Mouse (Mus musculus): ENCODE measurements around the gene Zbtb43. TPM values are rescaled to one million over a fixed set of nuclear protein-coding genes. Genes with fewer than 3 reads are reported as not detected.
A peak's percentile ranks its signal among the peaks of the same experiment; 100 is the strongest.

Zbtb43 gene
- polyA plus RNA-seq (2014; fragmentation: Nextera tagmentation; extraction: Ambion mirVana), result 16.4 and 17.2 TPM in 2 replicates

- peaks cover 10% of the 10 kb centered on the region; the same call in 1 of the 2 replicates for H3K36me3 ChIP-seq (ENCODE audit: insufficient read depth)
- 3% methylated on average over 35 of the region's 36 CpGs for WGBS
- H3K4me3 ChIP-seq (ENCODE audit: low read depth, low read length), result peak within 1 kb of the TSS; percentile 95
- H3K4me2 ChIP-seq, result peak within 1 kb of the TSS; percentile 66
- peak; percentile 99 for DNase-seq
- peaks cover 7% of the 10 kb centered on the region for H3K4me1 ChIP-seq (ENCODE audit: insufficient read depth)
- peak; percentile 96 for ATAC-seq (ENCODE audit: insufficient read depth)
- TF ChIP-seq CTCF (IDR thresholded peaks at IDR 0.05; ENCODE audit: low read depth), result no peak
- no peaks in the 10 kb centered on the region for H3K27me3 ChIP-seq (ENCODE audit: insufficient read depth, low read length)
- H3K9ac ChIP-seq, result peak within 1 kb of the TSS; percentile 91
- no peaks in the 10 kb centered on the region for H3K9me3 ChIP-seq (ENCODE audit: low read depth, low read length)
- peak within 1 kb of the TSS; percentile 30; the same call in 1 of the 2 replicates for H3K27ac ChIP-seq (ENCODE audit: low read depth)
These were observed at the start of gene Zbtb43 for GRCm38 (mm10) chr2:33468466-33469097. Zbtb43 (minus strand) TSS chr2:33468559.

DNA sequence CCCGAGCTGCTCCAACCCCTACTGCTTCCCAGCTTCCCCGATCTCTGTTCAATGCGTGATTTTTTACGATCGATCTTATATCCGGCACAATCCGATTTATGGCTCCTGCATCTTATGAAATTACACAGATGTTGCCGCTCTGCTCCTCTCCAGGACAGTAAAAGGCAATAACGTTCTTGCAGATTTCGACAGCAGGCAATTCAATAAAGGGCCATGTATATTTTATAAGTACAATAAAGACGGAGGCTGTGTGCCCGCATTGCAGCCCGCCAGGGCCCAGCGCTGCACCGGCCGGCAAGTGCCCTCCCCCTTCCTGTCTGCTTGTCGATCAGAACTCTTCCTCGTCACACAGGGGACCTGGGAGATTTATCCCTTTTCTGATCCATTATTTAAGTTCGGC is 47.5 kb upstream of the Zbtb43 start:
- Histone ChIP-seq H3K4me3 (ENCODE audit: low read depth, low read length) (no peak overlapping the region), H3K27me3 (ENCODE audit: insufficient read depth, low read length) (no peaks in the 10 kb centered on the region), H3K27ac (ENCODE audit: low read depth) (no peak overlapping the region), H3K4me2 (no peak overlapping the region), H3K9me3 (ENCODE audit: low read depth, low read length) (no peaks in the 10 kb centered on the region), H3K36me3 (ENCODE audit: insufficient read depth) (no peaks in the 10 kb centered on the region), H3K9ac (no peak overlapping the region), H3K4me1 (ENCODE audit: insufficient read depth) (no peaks in the 10 kb centered on the region)
- ATAC-seq (ENCODE audit: insufficient read depth) (no peak), DNase-seq (no peak)
- WGBS, result 70% methylated on average over 19 of the region's 19 CpGs
- no peak for TF ChIP-seq CTCF (IDR thresholded peaks at IDR 0.05; ENCODE audit: low read depth)

- Histone ChIP-seq H3K4me1 (ENCODE audit: insufficient read depth) (no peaks in the 10 kb centered on the region), H3K9me3 (ENCODE audit: low read depth, low read length) (no peaks in the 10 kb centered on the region), H3K27ac (ENCODE audit: low read depth) (no peak overlapping the region), H3K27me3 (ENCODE audit: insufficient read depth, low read length) (no peaks in the 10 kb centered on the region), H3K9ac (no peak overlapping the region), H3K36me3 (ENCODE audit: insufficient read depth) (no peaks in the 10 kb centered on the region), H3K4me3 (ENCODE audit: low read depth, low read length) (no peak overlapping the region), H3K4me2 (no peak overlapping the region)
- DNase-seq (no peak), ATAC-seq (ENCODE audit: insufficient read depth) (no peak)
- 73% methylated on average over 8 of the region's 8 CpGs for WGBS
- no peak for TF ChIP-seq CTCF (IDR thresholded peaks at IDR 0.05; ENCODE audit: low read depth)
These were observed 47.1 kb upstream of the Zbtb43 start for GRCm38 (mm10) chr2:33515431-33515830.

- no peak overlapping the region for H3K4me2 ChIP-seq
- H3K9ac ChIP-seq, result no peak overlapping the region
- no peak overlapping the region for H3K27ac ChIP-seq (ENCODE audit: low read depth)
- 94% methylated on average over 1 of the region's 1 CpGs for WGBS
- H3K4me1 ChIP-seq (ENCODE audit: insufficient read depth), result no peaks in the 10 kb centered on the region
- DNase-seq, result no peak
- no peak for TF ChIP-seq CTCF (IDR thresholded peaks at IDR 0.05; ENCODE audit: low read depth)
- H3K4me3 ChIP-seq (ENCODE audit: low read depth, low read length), result no peak overlapping the region
- no peak for ATAC-seq (ENCODE audit: insufficient read depth)
- H3K27me3 ChIP-seq (ENCODE audit: insufficient read depth, low read length), result no peaks in the 10 kb centered on the region
- no peaks in the 10 kb centered on the region for H3K36me3 ChIP-seq (ENCODE audit: insufficient read depth)
- H3K9me3 ChIP-seq (ENCODE audit: low read depth, low read length), result no peaks in the 10 kb centered on the region
These were observed 42.4 kb upstream of the Zbtb43 start for GRCm38 (mm10) chr2:33510791-33511190.

- Histone ChIP-seq H3K9ac (no peak overlapping the region), H3K4me1 (ENCODE audit: insufficient read depth) (no peaks in the 10 kb centered on the region), H3K4me2 (no peak overlapping the region), H3K27ac (ENCODE audit: low read depth) (no peak overlapping the region), H3K9me3 (ENCODE audit: low read depth, low read length) (peaks cover 3% of the 10 kb centered on the region; the same call in 1 of the 2 replicates), H3K27me3 (ENCODE audit: insufficient read depth, low read length) (no peaks in the 10 kb centered on the region), H3K36me3 (ENCODE audit: insufficient read depth) (no peaks in the 10 kb centered on the region), H3K4me3 (ENCODE audit: low read depth, low read length) (no peak overlapping the region)
- WGBS, result 28% methylated on average over 2 of the region's 2 CpGs
- no peak for TF ChIP-seq CTCF (IDR thresholded peaks at IDR 0.05; ENCODE audit: low read depth)
- ATAC-seq (ENCODE audit: insufficient read depth) (no peak), DNase-seq (no peak)
These were observed 34.2 kb upstream of the Zbtb43 start for GRCm38 (mm10) chr2:33502602-33503001.

- H3K27me3 ChIP-seq (ENCODE audit: insufficient read depth, low read length), result no peaks in the 10 kb centered on the region
- ATAC-seq (ENCODE audit: insufficient read depth) (no peak), DNase-seq (no peak)
- no peak overlapping the region for H3K4me2 ChIP-seq
- TF ChIP-seq CTCF (IDR thresholded peaks at IDR 0.05; ENCODE audit: low read depth), result no peak
- H3K4me1 ChIP-seq (ENCODE audit: insufficient read depth), result no peaks in the 10 kb centered on the region
- WGBS, result 73% methylated on average over 4 of the region's 4 CpGs
- H3K27ac ChIP-seq (ENCODE audit: low read depth), result no peak overlapping the region
- H3K9ac ChIP-seq, result no peak overlapping the region
- no peak overlapping the region for H3K4me3 ChIP-seq (ENCODE audit: low read depth, low read length)
- H3K9me3 ChIP-seq (ENCODE audit: low read depth, low read length), result peaks cover 3% of the 10 kb centered on the region; the same call in 1 of the 2 replicates
- no peaks in the 10 kb centered on the region for H3K36me3 ChIP-seq (ENCODE audit: insufficient read depth)
These were observed 29.9 kb upstream of the Zbtb43 start for GRCm38 (mm10) chr2:33498280-33498679.

DNA sequence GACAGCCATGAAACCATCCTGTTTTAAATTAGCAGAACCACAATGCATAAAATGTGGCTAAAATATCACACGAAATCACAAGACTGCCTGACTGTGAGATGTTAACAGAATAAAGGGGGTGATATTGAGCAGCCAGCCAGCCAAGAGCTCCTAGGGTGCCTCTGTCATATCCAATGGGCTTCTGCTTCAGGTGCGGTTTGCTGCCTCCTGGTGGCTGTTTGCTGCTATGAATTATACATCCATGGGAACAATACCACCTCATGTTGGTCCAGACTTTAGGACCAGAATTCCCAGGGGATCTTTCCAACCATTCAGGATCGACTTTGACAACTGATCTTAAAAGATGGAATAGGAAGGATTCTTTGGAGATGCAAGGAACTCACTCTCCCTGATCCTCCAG is 27.3 kb upstream of the Zbtb43 start:
- H3K9me3 ChIP-seq (ENCODE audit: low read depth, low read length), result peaks cover 3% of the 10 kb centered on the region; the same call in 1 of the 2 replicates
- TF ChIP-seq CTCF (IDR thresholded peaks at IDR 0.05; ENCODE audit: low read depth), result peak; percentile 43
- H3K36me3 ChIP-seq (ENCODE audit: insufficient read depth), result no peaks in the 10 kb centered on the region
- H3K4me3 ChIP-seq (ENCODE audit: low read depth, low read length), result no peak overlapping the region
- H3K4me1 ChIP-seq (ENCODE audit: insufficient read depth), result no peaks in the 10 kb centered on the region
- H3K4me2 ChIP-seq, result no peak overlapping the region
- WGBS, result 42% methylated on average over 3 of the region's 3 CpGs
- H3K27me3 ChIP-seq (ENCODE audit: insufficient read depth, low read length), result no peaks in the 10 kb centered on the region
- ATAC-seq (ENCODE audit: insufficient read depth), result no peak
- no peak for DNase-seq
- no peak overlapping the region for H3K9ac ChIP-seq
- no peak overlapping the region for H3K27ac ChIP-seq (ENCODE audit: low read depth)

Measured in lung, embryonic 14.5 days (tissue).